22 mouse cellular contexts compared by ENCODE assay signal in genomic region chr11:108282850-108283459, GRCm38 (mm10).
DNase-seq lines count a peak whose midpoint lies in the region; ATAC-seq and TF ChIP-seq lines count a peak whose summit lies in the region.
"Had no signal": no experiment of that assay in that cellular context is flagged by ENCODE, and none has a peak within 500 bp of the region (broad histone marks: within the 10 kb centered on the region; RNA-seq: fewer than 3 reads in every experiment).

No protein-coding gene starts in this region.

- no peak overlapping the region for H3K4me2 ChIP-seq in heart, embryonic 15.5 days
- H3K4me2 ChIP-seq in heart, embryonic 11.5 days, result no peak overlapping the region
- H3K4me2 ChIP-seq in lung, postnatal 0 days (replicated peaks; ENCODE audit: low read depth, low read length), result no peak overlapping the region
- H3K4me2 ChIP-seq: hindbrain, embryonic 12.5 days; limb, embryonic 13.5 days; liver, embryonic 12.5 days; midbrain, embryonic 13.5 days had no signal

- TF ChIP-seq CTCF in MEL (IDR thresholded peaks at IDR 0.05 in 2 of 3, conservative IDR thresholded peaks at IDR 0.05 in 1 of 3; ENCODE audit: control insufficient read depth in 1 of 3, insufficient read depth in 1 of 3, low read depth in 2 of 3, low read length in 3 of 3, poor library complexity in 1 of 3, severe bottlenecking in 1 of 3), result no peak
- TF ChIP-seq CTCF in embryonic fibroblast, embryonic 13.5 days (IDR thresholded peaks at IDR 0.05; ENCODE audit: borderline replicate concordance, insufficient read depth, low read length), result no peak
- no peak for TF ChIP-seq CTCF in lung, postnatal 0 days (IDR thresholded peaks at IDR 0.05)

- peaks cover 1% of the 10 kb centered on the region; the same call in 1 of the 2 replicates for H3K79me2 ChIP-seq in MEL (ENCODE audit: control insufficient read depth, insufficient read depth, low read length, poor library complexity)

- TF ChIP-seq RAD21 in MEL (IDR thresholded peaks at IDR 0.05; ENCODE audit: low read depth, low read length), result no peak

- ATAC-seq in heart, embryonic 15.5 days (replicated peaks; ENCODE audit: insufficient number of reproducible peaks, insufficient read depth, low FRiP score, low read depth), result no peak; the same call in 1 of the 2 replicates
- no peak for ATAC-seq in heart, embryonic 11.5 days (replicated peaks; ENCODE audit: insufficient number of reproducible peaks, low FRiP score, low TSS enrichment)
- no peak for ATAC-seq in lung, postnatal 0 days
- ATAC-seq: forebrain, embryonic 14.5 days; liver, embryonic 12.5 days; midbrain, embryonic 13.5 days had no signal

- WGBS in heart, embryonic 15.5 days, result 17% methylated on average over 1 of the region's 1 CpGs
- 29% methylated on average over 1 of the region's 1 CpGs for WGBS in heart, embryonic 11.5 days (ENCODE audit: insufficient replicate concordance)
- 80% methylated on average over 1 of the region's 1 CpGs for WGBS in limb, embryonic 10.5 days
- 59% methylated on average over 1 of the region's 1 CpGs for WGBS in lung, postnatal 0 days

- H3K4me3 ChIP-seq in heart, embryonic 15.5 days, result no peak overlapping the region
- H3K4me3 ChIP-seq in heart, embryonic 11.5 days (ENCODE audit: low read depth, low read length), result no peak overlapping the region
- H3K4me3 ChIP-seq in MEL (ENCODE audit: control insufficient read depth in 1 of 2, insufficient read depth in 1 of 2, low read depth in 2 of 2, low read length in 2 of 2), result no peak overlapping the region
- no peak overlapping the region for H3K4me3 ChIP-seq in embryonic fibroblast, embryonic 13.5 days (ENCODE audit: insufficient read depth, low read length)
- H3K4me3 ChIP-seq in limb, embryonic 10.5 days, result no peak overlapping the region
- no peak overlapping the region for H3K4me3 ChIP-seq in lung, postnatal 0 days (ENCODE audit: low read depth, low read length)
- H3K4me3 ChIP-seq: hindbrain, embryonic 12.5 days; layer of hippocampus, adult 2 months; limb, embryonic 13.5 days; liver, embryonic 12.5 days; midbrain, embryonic 13.5 days had no signal

- H3K36me3 ChIP-seq in heart, embryonic 15.5 days, result no peaks in the 10 kb centered on the region
- no peaks in the 10 kb centered on the region for H3K36me3 ChIP-seq in heart, embryonic 11.5 days (ENCODE audit: control insufficient read depth, insufficient read depth, low read length)
- H3K36me3 ChIP-seq in MEL (ENCODE audit: control insufficient read depth in 1 of 2, insufficient read depth in 2 of 2, low read length in 2 of 2), result peaks cover 0 to 16% of the 10 kb centered on the region in 2 experiments; a peak in 2 of 4 replicates
- H3K36me3 ChIP-seq in limb, embryonic 10.5 days, result no peaks in the 10 kb centered on the region
- H3K36me3 ChIP-seq in lung, postnatal 0 days (ENCODE audit: insufficient read depth, low read length), result no peaks in the 10 kb centered on the region
- H3K36me3 ChIP-seq: hindbrain, embryonic 12.5 days; limb, embryonic 13.5 days; liver, embryonic 12.5 days; midbrain, embryonic 13.5 days had no signal

- H3K27ac ChIP-seq in heart, embryonic 15.5 days, result peak overlapping the region; percentile 26; the same call in 1 of the 2 replicates
- no peak overlapping the region for H3K27ac ChIP-seq in heart, embryonic 11.5 days (ENCODE audit: low read depth, low read length)
- H3K27ac ChIP-seq in MEL (ENCODE audit: control insufficient read depth, low read depth, low read length), result no peak overlapping the region
- peak overlapping the region; percentile 42 for H3K27ac ChIP-seq in embryonic fibroblast, embryonic 13.5 days (ENCODE audit: insufficient read depth, low read length)
- 0 out of 2 replicates have a peak overlapping the region, but pooled peaks have one; percentile 6 for H3K27ac ChIP-seq in limb, embryonic 10.5 days
- no peak overlapping the region for H3K27ac ChIP-seq in lung, postnatal 0 days (ENCODE audit: low read length)
- H3K27ac ChIP-seq: hindbrain, embryonic 12.5 days; layer of hippocampus, adult 2 months; limb, embryonic 13.5 days; liver, embryonic 12.5 days; midbrain, embryonic 13.5 days had no signal

- H3K9me3 ChIP-seq in heart, embryonic 15.5 days (replicated peaks), result no peaks in the 10 kb centered on the region
- H3K9me3 ChIP-seq in heart, embryonic 11.5 days (replicated peaks; ENCODE audit: control insufficient read depth, low read length), result no peaks in the 10 kb centered on the region
- H3K9me3 ChIP-seq in MEL (replicated peaks; ENCODE audit: insufficient read depth, low read length), result no peaks in the 10 kb centered on the region
- no peaks in the 10 kb centered on the region for H3K9me3 ChIP-seq in limb, embryonic 10.5 days (replicated peaks)
- no peaks in the 10 kb centered on the region for H3K9me3 ChIP-seq in lung, postnatal 0 days (ENCODE audit: low read length)
- H3K9me3 ChIP-seq: hindbrain, embryonic 12.5 days; limb, embryonic 13.5 days; liver, embryonic 12.5 days; midbrain, embryonic 13.5 days had no signal

- TF ChIP-seq EP300 in MEL (IDR thresholded peaks at IDR 0.05; ENCODE audit: low read depth in 1 of 2, low read length in 2 of 2), result no peak
- TF ChIP-seq EP300 in lung, postnatal 0 days (IDR thresholded peaks at IDR 0.05), result no peak

- TF ChIP-seq POLR2A in MEL (IDR thresholded peaks at IDR 0.05; ENCODE audit: control insufficient read depth in 1 of 2, insufficient read depth in 1 of 2, low read depth in 1 of 2, low read length in 2 of 2, poor library complexity in 1 of 2), result no peak
- no peak for TF ChIP-seq POLR2A in embryonic fibroblast, embryonic 13.5 days (IDR thresholded peaks at IDR 0.05; ENCODE audit: low read depth, low read length)

- no peak for DNase-seq in MEL (ENCODE audit: low read depth, low spot score)
- no peak for DNase-seq in limb, embryonic 10.5 days (ENCODE audit: low spot score)
- DNase-seq in lung, postnatal 0 days (ENCODE audit: low spot score), result no peak
- no peak for DNase-seq in embryo, embryonic 9.5 days (ENCODE audit: extremely low spot score)
- DNase-seq in cerebellum, adult 11-12 months, result no peak
- DNase-seq: adrenal gland, postnatal 36 days; cerebellum, adult 9-11 months; gastrocnemius, postnatal 10 days; heart, postnatal 14 days; kidney, postnatal 25 days; layer of hippocampus, postnatal 36 days; lung, adult 18-20 months; lung, postnatal 14 days had no signal

- peaks cover 35% of the 10 kb centered on the region for H3K4me1 ChIP-seq in heart, embryonic 15.5 days (replicated peaks)
- H3K4me1 ChIP-seq in heart, embryonic 11.5 days (ENCODE audit: control insufficient read depth, insufficient read depth, low read length), result peaks cover 29% of the 10 kb centered on the region
- peaks cover 0 to 12% of the 10 kb centered on the region in 2 experiments; a peak in 3 of 4 replicates for H3K4me1 ChIP-seq in MEL (ENCODE audit: control insufficient read depth in 1 of 2, insufficient read depth in 2 of 2, low read length in 2 of 2)
- H3K4me1 ChIP-seq in embryonic fibroblast, embryonic 13.5 days (ENCODE audit: control insufficient read depth, insufficient read depth, low read length), result peaks cover 13% of the 10 kb centered on the region
- H3K4me1 ChIP-seq in limb, embryonic 10.5 days, result peaks cover 24% of the 10 kb centered on the region
- no peaks in the 10 kb centered on the region for H3K4me1 ChIP-seq in lung, postnatal 0 days (ENCODE audit: insufficient read depth, low read depth, low read length)

- no peaks in the 10 kb centered on the region for H3K27me3 ChIP-seq in heart, embryonic 15.5 days
- no peaks in the 10 kb centered on the region for H3K27me3 ChIP-seq in heart, embryonic 11.5 days (ENCODE audit: control insufficient read depth, insufficient read depth, low read length)
- H3K27me3 ChIP-seq in MEL (ENCODE audit: control insufficient read depth in 1 of 2, insufficient read depth in 2 of 2, low read length in 2 of 2), result no peaks in the 10 kb centered on the region
- no peaks in the 10 kb centered on the region for H3K27me3 ChIP-seq in limb, embryonic 10.5 days (ENCODE audit: low read depth, poor library complexity, severe bottlenecking)
- no peaks in the 10 kb centered on the region for H3K27me3 ChIP-seq in lung, postnatal 0 days (replicated peaks; ENCODE audit: insufficient read depth, low read length)
- H3K27me3 ChIP-seq: hindbrain, embryonic 12.5 days; limb, embryonic 13.5 days; liver, embryonic 12.5 days; midbrain, embryonic 13.5 days had no signal

- no peak overlapping the region for H3K9ac ChIP-seq in heart, embryonic 15.5 days
- no peak overlapping the region for H3K9ac ChIP-seq in heart, embryonic 11.5 days (ENCODE audit: low read depth, low read length)
- no peak overlapping the region for H3K9ac ChIP-seq in MEL (ENCODE audit: control insufficient read depth, low read depth, low read length, poor library complexity, severe bottlenecking)
- no peak overlapping the region for H3K9ac ChIP-seq in lung, postnatal 0 days (replicated peaks; ENCODE audit: low read depth)
- H3K9ac ChIP-seq: hindbrain, embryonic 12.5 days; limb, embryonic 13.5 days; liver, embryonic 12.5 days; midbrain, embryonic 13.5 days had no signal

TF ChIP-seq in MEL, 35 proteins besides CTCF, POLR2A, EP300 and RAD21:
- TF ChIP-seq BHLHE40 (IDR thresholded peaks at IDR 0.05; ENCODE audit: borderline replicate concordance, low read depth, low read length) (no peak), USF1 (IDR thresholded peaks at IDR 0.05; ENCODE audit: low read depth, low read length) (no peak), MAX (IDR thresholded peaks at IDR 0.05; ENCODE audit: low read length) (0 out of 2 replicates have a peak, but pooled peaks have one; percentile 14), HCFC1 (IDR thresholded peaks at IDR 0.05; ENCODE audit: low read depth, low read length) (no peak), ZNF384 (IDR thresholded peaks at IDR 0.05; ENCODE audit: low read depth, low read length) (no peak), GATA1 (IDR thresholded peaks at IDR 0.05; ENCODE audit: low read depth, low read length) (no peak)

Comparison
In these comparisons a context has a peak if more than half of its experiments do, and no peak if none do; other contexts are left out.
1. H3K27ac ChIP-seq: peak in heart, embryonic 15.5 days (single experiment), embryonic fibroblast, embryonic 13.5 days (single experiment) and limb, embryonic 10.5 days (single experiment); none in heart, embryonic 11.5 days (single experiment), MEL (single experiment) and lung, postnatal 0 days (single experiment).